Mouse (Mus musculus) central nervous system, embryonic 18 days (tissue): ENCODE data around the gene Hist1h2bj. TPM values are rescaled to one million over a fixed set of nuclear protein-coding genes. Genes with fewer than 3 reads are reported as not detected.

Experiments used
- polyA plus RNA-seq: library from polyadenylated mRNA; depleted of rRNA; stranded (reverse); fragments of >200 nt; gene quantifications from 2 replicates; pipeline ENCODE4 v1.2.3, GENCODE M21; 2012; rRNA removed

The Hist1h2bj gene
- 3.2 and 4.0 TPM in 2 replicates for polyA plus RNA-seq

DNA sequence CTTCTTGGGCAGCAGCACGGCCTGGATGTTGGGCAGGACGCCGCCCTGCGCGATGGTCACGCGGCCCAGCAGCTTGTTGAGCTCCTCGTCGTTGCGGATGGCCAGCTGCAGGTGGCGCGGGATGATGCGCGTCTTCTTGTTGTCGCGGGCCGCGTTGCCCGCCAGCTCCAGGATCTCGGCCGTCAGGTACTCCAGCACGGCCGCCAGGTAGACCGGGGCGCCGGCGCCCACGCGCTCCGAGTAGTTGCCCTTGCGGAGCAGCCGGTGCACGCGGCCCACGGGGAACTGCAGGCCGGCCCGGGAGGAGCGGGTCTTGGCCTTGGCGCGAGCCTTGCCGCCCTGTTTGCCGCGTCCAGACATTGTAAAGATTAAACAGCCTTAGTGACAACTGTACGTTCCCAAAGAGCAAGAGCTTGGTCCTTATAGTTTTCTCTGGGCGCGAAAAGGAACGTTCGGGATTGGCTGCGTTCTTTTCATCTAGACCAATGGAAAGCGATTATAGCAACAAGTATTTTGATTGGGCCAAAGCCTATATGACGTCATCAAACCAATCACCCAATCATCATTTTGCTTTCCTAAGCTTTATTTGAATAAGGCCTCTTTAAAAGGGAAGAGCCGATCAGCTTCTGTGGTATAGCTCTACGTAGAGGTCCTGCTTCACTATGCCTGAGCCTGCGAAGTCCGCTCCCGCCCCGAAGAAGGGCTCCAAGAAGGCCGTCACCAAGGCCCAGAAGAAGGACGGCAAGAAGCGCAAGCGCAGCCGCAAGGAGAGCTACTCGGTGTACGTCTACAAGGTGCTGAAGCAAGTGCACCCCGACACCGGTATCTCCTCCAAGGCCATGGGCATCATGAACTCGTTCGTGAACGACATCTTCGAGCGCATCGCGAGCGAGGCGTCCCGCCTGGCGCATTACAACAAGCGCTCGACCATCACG, at the start of gene Hist1h2bj, which contains the start of gene Hist1h2ag:
Gene Hist1h2bj, plus strand, starts transcription at position 647 of the 935 bp plus-strand sequence.
Gene Hist1h2ag, minus strand, starts transcription at position 377 of the 935 bp plus-strand sequence.

GRCm38 (mm10) chr13:22009642-22010041, 33.4 kb upstream of the Hist1h2bj start, which contains the start of gene Prss16:
Gene Prss16 (minus strand): TSS chr13:22009742.

GRCm38 (mm10) chr13:22035267-22036148, 7.5 kb upstream of the Hist1h2bj start, which contains the start of the genes Hist1h2ah and Hist1h2bk:
Gene Hist1h2ah (minus strand): TSS chr13:22035568.
Gene Hist1h2bk (plus strand): TSS chr13:22035870.

GRCm38 (mm10) chr13:22041142-22041536, 1.9 kb upstream of the Hist1h2bj start, which contains the start of gene Hist1h4i:
Gene Hist1h4i (minus strand): TSS chr13:22041362.

DNA sequence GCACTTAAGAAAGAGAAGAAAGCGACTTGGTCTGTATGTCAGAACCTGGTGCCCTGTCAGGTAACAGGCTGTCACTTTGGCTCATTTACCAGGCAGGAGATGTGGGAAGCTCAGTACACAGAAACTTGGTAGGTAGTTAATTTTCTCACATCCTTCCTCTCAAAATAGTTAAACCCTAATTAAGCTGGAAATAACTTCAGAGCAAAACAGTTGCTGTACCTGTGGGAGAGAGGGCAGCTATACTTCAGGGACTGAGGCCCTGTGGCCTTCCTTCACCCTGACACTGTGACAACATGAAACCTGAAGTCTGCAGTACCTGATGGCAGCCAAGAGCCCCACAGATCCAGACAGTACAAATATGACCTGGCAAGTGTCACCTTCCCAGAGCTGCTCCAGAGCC, 41.1 kb downstream of the Hist1h2bj start, which contains the start of gene Vmn1r188:
Gene Vmn1r188, plus strand, starts transcription at position 301 of the 400 bp plus-strand sequence.

Other genes with a start within 250 kb of the Hist1h2bj start
- gene Hist1h2bq, start 233.0 kb upstream of the Hist1h2bj start, polyA plus RNA-seq = 1.2 and 3.8 TPM in 2 replicates
- gene Hist1h2ao, start 232.7 kb upstream of the Hist1h2bj start, polyA plus RNA-seq = not detected in 2 replicates
- gene Hist1h4m, start 231.5 kb upstream of the Hist1h2bj start, polyA plus RNA-seq = not detected in 2 replicates
- gene Hist1h4n, start 211.0 kb upstream of the Hist1h2bj start, polyA plus RNA-seq = 7.9 and 9.3 TPM in 2 replicates
- gene Hist1h2ap, start 209.7 kb upstream of the Hist1h2bj start, polyA plus RNA-seq = 8.6 and 10.7 TPM in 2 replicates
- 1.7 and 2.6 TPM in 2 replicates for gene Hist1h2br, start 209.5 kb upstream of the Hist1h2bj start, polyA plus RNA-seq
- 12.3 and 13.4 TPM in 2 replicates for gene Zfp184, start 98.1 kb upstream of the Hist1h2bj start, polyA plus RNA-seq
- gene Pom121l2, start 62.0 kb upstream of the Hist1h2bj start, polyA plus RNA-seq = 0.03 and 0.04 TPM in 2 replicates
- gene Prss16, start 33.5 kb upstream of the Hist1h2bj start, polyA plus RNA-seq = not detected in 2 replicates
- gene Hist1h2ah, start 7.6 kb upstream of the Hist1h2bj start, polyA plus RNA-seq = 0.89 and 1.4 TPM in 2 replicates
- gene Hist1h2bk, start 7.3 kb upstream of the Hist1h2bj start, polyA plus RNA-seq = 2.4 and 3.9 TPM in 2 replicates
- gene Hist1h4i, start 1.9 kb upstream of the Hist1h2bj start, polyA plus RNA-seq = 7.9 and 9.4 TPM in 2 replicates
- 6.1 and 6.9 TPM in 2 replicates for gene Hist1h2ag, start 270 bp upstream of the Hist1h2bj start, polyA plus RNA-seq
- 0.01 TPM in 2 replicates for gene Vmn1r188, start 41.2 kb downstream of the Hist1h2bj start, polyA plus RNA-seq
- not detected in 2 replicates for gene Vmn1r189, start 62.6 kb downstream of the Hist1h2bj start, polyA plus RNA-seq
- gene Vmn1r191, start 140.8 kb downstream of the Hist1h2bj start, polyA plus RNA-seq = not detected in 2 replicates
- gene Vmn1r192, start 147.9 kb downstream of the Hist1h2bj start, polyA plus RNA-seq = not detected in 2 replicates
- not detected in 2 replicates for gene Vmn1r193, start 179.9 kb downstream of the Hist1h2bj start, polyA plus RNA-seq
- gene Vmn1r194, start 201.0 kb downstream of the Hist1h2bj start, polyA plus RNA-seq = not detected in 2 replicates
- not detected in 2 replicates for gene Vmn1r195, start 227.3 kb downstream of the Hist1h2bj start, polyA plus RNA-seq
- gene Vmn1r196, start 246.7 kb downstream of the Hist1h2bj start, polyA plus RNA-seq = not detected in 2 replicates